Mouse (Mus musculus) v-Abl transformed pro-B cells (cell line): ENCODE measurements around the gene Amz1.

Source experiments
- in situ Hi-C, 2 experiments: fragments of 400-800 bp; cut with MboI; formaldehyde crosslinking; loops; one replicate each; pipeline ENCODE4 v1.15.1; 2025; ENCODE audit not compliant: unreplicated experiment in 2 of 2

The Amz1 gene

DNA sequence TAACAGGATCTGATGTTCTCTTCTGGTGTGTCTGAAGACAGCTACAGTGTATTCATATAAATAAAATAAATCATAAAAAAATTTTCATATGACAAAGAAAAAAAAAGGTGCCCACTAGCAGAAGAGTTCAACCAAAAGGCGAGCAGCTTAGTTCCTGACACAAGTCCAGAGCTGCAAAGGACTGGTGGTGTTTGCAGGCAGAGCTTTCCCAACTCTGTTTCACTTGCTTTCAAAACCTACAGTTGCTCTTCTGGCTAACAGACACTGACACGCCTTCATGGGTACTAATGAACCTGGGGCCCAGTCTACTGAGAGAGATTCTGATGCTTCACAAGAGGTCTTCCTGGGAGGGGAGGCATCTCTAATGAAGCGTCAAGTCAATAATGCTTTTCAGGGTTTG, 72.1 kb downstream of the Amz1 start:
- in situ Hi-C loops = no loop called here

DNA sequence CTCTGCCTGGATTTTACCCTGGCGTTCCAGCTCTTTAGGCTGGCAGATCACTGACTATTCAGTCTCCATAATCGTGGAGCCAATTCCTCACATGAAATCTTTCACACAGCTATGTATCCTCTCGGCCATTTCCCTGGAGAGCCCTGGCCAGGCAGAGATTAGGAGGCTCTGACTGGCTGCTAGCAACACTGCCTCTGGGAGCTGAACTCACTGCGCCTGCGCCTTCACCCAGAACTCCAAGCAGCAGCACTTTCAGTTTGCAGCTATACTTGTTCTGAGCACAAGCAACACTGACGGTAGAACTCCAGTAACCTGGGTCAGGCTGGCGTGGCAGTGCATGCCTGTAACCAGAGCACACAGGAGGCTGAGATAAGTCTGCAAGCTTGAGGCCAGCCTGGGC, 74.2 kb downstream of the Amz1 start:
- in situ Hi-C loops = no loop called here

DNA sequence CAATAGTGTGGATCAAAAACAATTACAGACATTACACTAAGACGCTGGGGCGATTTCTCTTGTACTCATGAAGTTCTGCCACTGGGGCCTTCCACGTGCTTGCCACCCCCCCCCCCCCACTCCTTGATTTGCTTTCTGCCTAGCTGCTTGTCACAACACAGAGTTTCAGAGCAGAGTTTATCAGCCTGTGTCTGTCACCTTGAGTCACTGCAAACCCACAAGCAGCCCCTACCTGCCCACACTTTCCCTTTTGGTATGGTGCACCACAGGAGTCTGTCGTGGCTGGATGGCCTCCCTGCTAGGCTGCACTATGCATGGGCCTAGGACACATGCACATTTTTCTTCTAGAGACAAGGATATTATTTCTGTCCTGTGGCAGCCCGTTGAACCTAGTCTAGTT, 74.8 kb downstream of the Amz1 start:
- in situ Hi-C loops = no loop called here

DNA sequence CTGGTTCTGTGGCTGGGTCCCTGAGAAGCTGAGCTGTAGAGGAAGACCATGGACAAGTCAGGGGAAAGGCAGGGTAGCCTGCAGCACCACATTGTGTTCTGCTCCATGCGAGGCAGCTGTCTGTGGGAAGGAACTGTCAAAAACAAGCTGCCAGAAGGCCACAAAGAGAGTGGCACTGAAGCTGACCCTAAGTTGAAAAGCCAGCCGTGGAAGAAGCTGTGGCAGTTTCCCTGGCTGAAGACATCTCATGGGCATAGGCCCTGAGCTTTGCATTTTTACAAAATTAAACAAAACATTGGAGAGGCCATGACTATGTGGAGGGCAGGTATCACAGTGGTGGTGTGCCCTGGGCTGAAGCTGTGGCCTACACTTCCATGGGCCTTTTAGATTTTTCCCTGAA, 75.3 kb downstream of the Amz1 start:
- in situ Hi-C loops = no loop called here

DNA sequence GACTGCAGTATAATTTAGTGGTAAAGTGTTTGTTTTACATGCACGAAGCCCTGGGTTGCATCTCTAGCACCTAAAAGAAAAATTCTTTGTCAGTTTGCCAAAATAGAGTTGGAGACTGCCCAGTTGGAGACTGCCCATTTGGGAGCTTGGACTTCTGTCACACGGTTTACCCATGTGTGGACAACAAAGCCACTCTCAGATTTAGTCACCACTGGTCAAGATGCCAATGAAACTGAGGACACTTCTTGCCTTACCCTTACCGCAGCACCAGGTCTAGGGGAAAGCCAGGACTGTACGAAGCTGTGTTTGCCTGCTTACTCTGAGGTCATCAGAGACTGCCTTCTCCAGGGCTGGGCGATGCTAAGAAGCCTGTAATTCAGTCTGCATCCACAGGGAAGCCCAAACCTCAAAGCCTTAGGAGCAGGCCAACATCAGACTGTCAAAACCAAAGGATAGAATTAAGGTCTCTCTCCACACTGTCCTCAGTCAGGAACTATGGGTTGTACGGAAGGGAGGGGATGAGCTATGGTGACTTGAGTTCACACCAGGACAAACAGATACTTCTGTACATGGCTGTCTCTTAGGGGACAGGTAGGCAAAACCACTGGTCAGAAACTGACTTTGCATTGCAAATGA, 76.5 kb downstream of the Amz1 start:
- in situ Hi-C loops = loop anchor here in 1 of 2 experiments (10.0 kb wide), 1 partner anchor 46 kb away; no protein-coding TSS in a partner anchor

DNA sequence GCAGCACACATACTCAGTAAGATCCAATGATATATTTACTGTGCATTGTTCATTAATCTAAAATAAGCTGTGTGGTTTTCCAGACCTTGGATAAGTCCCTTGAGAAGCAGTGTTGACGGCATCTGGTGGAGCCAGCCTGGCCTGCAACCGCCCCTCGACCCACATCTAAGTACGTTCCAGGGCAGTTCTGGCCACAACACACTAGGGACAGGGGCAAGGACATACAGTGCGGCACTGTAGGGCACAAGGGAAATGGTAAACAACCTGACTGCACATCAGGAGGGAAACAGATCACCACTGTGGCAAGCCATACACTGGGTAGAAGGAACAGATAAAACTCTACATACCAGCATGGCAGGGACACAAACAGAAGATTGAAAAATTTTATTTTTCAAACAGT, 77.9 kb downstream of the Amz1 start:
- in situ Hi-C loops = loop anchor here in 1 of 2 experiments (10.0 kb wide), 1 partner anchor 47 kb away; no protein-coding TSS in a partner anchor

DNA sequence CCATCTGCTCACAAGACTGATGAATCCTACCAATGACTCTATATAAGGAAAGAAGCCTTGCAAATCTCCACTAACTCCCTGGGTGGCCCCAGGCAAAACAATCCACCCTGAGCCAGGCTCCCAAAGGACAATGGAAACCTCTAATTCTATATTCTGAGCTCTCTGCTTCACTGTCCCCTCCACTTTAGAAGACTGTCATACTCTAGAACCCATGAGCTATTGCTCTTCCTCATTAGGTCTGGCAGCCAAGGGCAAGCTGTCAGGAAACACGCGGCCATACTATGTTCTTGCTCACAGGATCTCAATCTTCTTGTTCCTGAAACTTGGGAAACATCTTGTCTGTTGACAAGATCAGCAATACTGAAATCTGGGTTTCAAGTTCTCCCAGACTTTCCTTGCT, 82.3 kb downstream of the Amz1 start:
- in situ Hi-C loops = loop anchor here in 1 of 2 experiments (10.0 kb wide), 1 partner anchor 51 kb away; no protein-coding TSS in a partner anchor

DNA sequence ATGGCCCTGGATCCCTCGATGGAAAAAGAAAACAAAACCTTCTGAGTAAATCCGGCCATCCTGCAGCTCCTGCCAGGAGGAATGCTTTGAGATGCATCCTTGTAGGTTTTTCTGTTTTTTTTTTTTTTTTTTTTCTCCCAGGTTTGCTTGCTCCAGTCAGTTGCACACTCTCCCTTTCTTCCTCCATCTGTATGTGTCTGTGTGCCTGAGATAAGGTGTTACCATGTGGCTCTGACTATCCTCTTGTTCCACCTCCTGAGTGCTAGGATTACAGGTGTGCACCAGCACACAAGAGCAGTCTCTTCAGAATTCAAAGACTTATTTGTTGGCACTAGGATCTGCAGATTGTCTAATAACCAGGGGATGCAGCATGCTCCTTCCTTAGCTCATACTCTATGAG, 83.0 kb downstream of the Amz1 start:
- in situ Hi-C loops = loop anchor here in 1 of 2 experiments (10.0 kb wide), 1 partner anchor 52 kb away; no protein-coding TSS in a partner anchor
